Mouse (Mus musculus): Measurements from ENCODE around the gene Zmynd15.

DNA sequence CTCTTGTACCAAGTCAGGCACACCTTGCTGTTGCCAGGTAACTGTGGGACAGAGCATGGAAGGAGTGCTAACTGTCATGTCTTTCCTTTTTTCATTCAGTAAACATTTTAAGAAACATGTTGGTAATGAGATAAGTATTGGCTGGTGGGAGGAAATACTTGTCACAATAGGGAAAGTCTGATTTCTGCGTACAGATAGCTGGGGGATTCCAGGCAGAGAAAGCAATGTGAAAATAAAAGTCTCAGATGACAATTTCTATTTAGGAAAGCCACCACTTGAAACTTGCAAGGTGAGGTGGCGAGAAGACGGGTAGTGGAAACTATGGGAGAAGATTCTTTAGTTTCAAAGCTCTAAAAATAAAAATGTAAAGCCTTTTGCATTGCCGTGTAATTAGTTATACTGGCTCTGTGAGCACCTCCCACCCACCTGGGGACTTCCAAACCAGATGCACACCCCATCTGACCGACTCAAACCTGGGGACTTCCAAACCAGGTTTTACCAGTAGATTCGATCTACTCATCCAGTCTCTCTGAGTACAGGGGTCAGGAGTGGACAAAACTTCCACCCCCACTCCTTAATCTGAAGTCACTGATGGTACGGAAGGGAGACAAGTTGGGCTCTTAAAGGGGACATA, 53.6 kb downstream of the Zmynd15 start:
- TF ChIP-seq CTCF (IDR thresholded peaks at IDR 0.05; ENCODE audit: control insufficient read depth, insufficient read depth, low read length) (no peak), POLR2A (IDR thresholded peaks at IDR 0.05; ENCODE audit: borderline replicate concordance, control insufficient read depth, low read depth, low read length) (no peak)
